Mouse (Mus musculus) neural tube, embryonic 15.5 days (tissue): ENCODE measurements around the gene Sytl3. TPM values are rescaled to one million over a fixed set of nuclear protein-coding genes. Genes with fewer than 3 reads are reported as not detected.
"Not testable (repeated sequence)": the region's sequence is repeated elsewhere in the genome, so short reads cannot be mapped to it uniquely, and the experiment has no call there.

Experiments
- ATAC-seq: fragments of 200-750 bp; cut with Nextera tagmentation; 2 replicates; pipeline ENCODE4 v1.8.0; 2017; ENCODE audit warnings: mild to moderate bottlenecking, moderate TSS enrichment, moderate library complexity; ENCODE audit not compliant: low FRiP score
- H3K27ac ChIP-seq: fragments of 300-500 bp; sonication (generic); replicated peaks from 2 replicates; pipeline ENCODE4 v1.5.1; 2015; ENCODE audit warnings: mild to moderate bottlenecking, inconsistent platforms
- H3K27me3 ChIP-seq: fragments of 300-500 bp; sonication (generic); replicated peaks from 2 replicates; pipeline ENCODE4 v1.6.1; 2015; ENCODE audit warnings: inconsistent platforms
- H3K36me3 ChIP-seq: fragments of 300-500 bp; sonication (generic); 2 replicates; pipeline ENCODE4 v1.6.1; 2015; ENCODE audit warnings: inconsistent platforms
- H3K4me1 ChIP-seq: fragments of 300-500 bp; sonication (generic); 2 replicates; pipeline ENCODE4 v1.6.1; 2015; ENCODE audit warnings: inconsistent platforms
- H3K4me2 ChIP-seq: fragments of 300-500 bp; sonication (generic); 2 replicates; pipeline ENCODE4 v1.6.1; 2015; ENCODE audit warnings: inconsistent platforms, mild to moderate bottlenecking, moderate library complexity
- H3K4me3 ChIP-seq: fragments of 300-500 bp; sonication (generic); replicated peaks from 2 replicates; pipeline ENCODE4 v1.5.1; 2015; ENCODE audit warnings: mild to moderate bottlenecking, inconsistent platforms
- H3K9ac ChIP-seq: fragments of 300-500 bp; sonication (generic); replicated peaks from 2 replicates; pipeline ENCODE4 v1.6.1; 2015; ENCODE audit warnings: mild to moderate bottlenecking, inconsistent platforms
- H3K9me3 ChIP-seq: fragments of 300-500 bp; sonication (generic); replicated peaks from 2 replicates; pipeline ENCODE4 v1.6.1; 2016; ENCODE audit warnings: inconsistent platforms
- WGBS: fragments of 180-500 bp; shearing (Covaris S2); methylation state at CpG from one replicate; pipeline ENCODE4 v1.1.7; 2015; ENCODE audit warnings: mixed read lengths; 5-methylcytosine and 5-hydroxymethylcytosine counted together
- polyA plus RNA-seq: library from polyadenylated mRNA; unstranded; fragments of >200 nt; fragmentation: Nextera tagmentation; extraction: Ambion mirVana; gene quantifications from 2 replicates; pipeline ENCODE4 v1.2.1, GENCODE M21; 2015

Sytl3 gene
- polyA plus RNA-seq, 1 experiment from 2014 or later, result 1.2 TPM

DNA sequence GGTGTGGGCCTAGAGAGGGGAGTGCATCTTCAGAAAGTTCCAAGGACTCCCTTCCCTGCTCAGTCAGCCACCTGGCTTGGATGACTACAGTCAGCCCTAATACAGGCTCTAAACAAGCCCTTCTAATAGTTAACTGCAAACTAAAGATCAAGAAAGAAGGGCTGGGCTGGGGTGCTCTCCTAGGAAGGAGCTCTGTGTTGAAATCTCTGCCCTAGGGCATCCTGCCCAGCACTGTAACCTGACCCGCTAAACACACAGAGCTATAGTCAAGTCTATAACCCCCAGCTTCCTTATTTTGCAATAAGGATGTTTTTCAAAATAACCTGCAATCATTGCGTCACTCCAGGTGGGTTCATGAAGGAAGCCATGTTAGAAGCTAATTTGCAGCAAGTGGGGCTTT lies 19.2 kb downstream of the Sytl3 start:
- H3K9ac ChIP-seq, H3K4me3 ChIP-seq, H3K4me1 ChIP-seq, H3K27me3 ChIP-seq, H3K36me3 ChIP-seq, H3K4me2 ChIP-seq, ATAC-seq, H3K27ac ChIP-seq, H3K9me3 ChIP-seq: not testable (repeated sequence)
- WGBS, result 100% methylated on average over 1 of the region's 2 CpGs

DNA sequence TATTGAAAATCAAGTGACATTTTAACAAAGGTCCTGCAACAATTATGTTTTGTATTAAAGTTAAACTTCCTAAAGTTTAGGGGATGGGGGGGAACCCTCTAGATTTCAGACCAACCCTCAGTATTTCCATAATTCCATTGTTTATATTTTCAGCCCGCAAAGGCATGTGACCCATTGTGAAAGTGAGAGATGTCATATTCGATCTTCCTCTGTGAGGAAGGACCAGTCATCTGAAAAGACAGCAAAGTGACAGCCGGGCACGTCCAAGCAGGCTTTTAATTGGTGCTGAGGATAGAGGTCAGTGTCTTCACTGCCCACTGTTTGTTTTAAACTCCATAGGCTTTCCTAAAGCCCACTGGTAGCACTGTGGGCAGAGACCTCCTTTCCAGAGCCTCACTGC lies 22.8 kb downstream of the Sytl3 start:
- H3K4me3 ChIP-seq, H3K27ac ChIP-seq, H3K27me3 ChIP-seq, H3K9ac ChIP-seq, H3K4me1 ChIP-seq, H3K36me3 ChIP-seq, ATAC-seq, H3K9me3 ChIP-seq, H3K4me2 ChIP-seq: not testable (repeated sequence)
- 88% methylated on average over 4 of the region's 4 CpGs for WGBS

DNA sequence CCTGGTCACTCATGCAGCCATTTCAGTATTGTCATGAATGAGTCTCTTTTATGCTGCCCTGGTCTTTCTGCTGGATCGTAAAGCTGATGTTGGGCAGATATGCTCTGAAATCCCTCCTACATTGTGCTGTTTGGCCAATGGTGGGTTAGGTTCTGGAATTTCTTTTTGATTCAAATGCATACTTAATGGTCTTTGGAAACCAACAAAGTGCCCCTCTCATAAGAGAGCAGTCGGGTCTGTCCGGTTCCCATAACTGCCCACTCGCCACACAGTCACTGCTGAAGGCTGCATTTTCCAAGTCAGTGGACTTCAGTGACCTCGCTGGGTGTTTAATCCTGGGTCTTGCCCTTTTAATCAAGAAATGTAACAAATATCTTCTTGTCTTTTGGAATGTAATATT lies 24.8 kb downstream of the Sytl3 start:
- ATAC-seq, H3K36me3 ChIP-seq, H3K27ac ChIP-seq, H3K27me3 ChIP-seq, H3K4me3 ChIP-seq, H3K4me1 ChIP-seq, H3K4me2 ChIP-seq, H3K9ac ChIP-seq, H3K9me3 ChIP-seq: not testable (repeated sequence)
- 100% methylated on average over 1 of the region's 5 CpGs for WGBS

DNA sequence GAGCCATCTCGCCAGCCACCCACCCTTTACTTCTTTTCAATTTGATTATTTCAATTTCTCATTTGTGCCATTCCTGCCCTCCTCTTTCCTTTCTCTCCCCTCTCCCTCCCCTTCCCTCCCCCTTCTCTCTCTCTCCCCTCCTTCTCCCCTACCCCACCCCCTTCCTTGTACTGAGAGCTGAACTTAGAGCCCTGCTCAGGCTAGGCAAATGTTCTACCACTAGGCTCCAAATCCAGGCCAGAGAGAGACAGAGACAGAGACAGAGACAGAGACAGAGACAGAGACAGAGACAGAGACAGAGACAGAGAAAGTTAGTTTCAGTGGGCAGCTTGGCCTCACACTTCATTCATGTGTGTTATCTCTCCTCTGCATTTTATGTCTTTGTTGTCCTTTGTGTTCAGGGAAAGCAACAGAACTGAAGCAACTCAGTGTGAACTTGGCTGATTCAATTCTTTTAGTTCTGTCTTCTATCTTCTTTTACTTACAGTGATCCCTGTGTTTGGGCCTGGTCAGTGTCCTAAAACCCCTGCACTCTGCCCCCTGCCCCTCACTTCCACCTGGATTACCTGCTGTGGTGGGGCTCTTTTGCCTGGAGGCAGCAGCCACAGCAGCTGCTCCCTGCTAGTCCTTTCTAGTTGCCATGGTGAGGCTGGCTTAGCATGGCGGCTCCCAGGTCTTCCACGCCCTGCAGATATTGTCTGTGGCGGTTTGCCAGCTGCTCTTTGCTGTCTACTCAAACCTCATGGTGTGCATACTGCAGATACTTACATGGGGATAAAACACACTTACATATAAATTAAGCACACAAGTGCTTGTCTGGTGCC lies 25.8 kb downstream of the Sytl3 start:
- WGBS, result no CpG with 5 or more reads among the region's 4 CpGs
- peak; percentile 82 for ATAC-seq
- H3K4me3 ChIP-seq, H3K9ac ChIP-seq, H3K4me2 ChIP-seq, H3K36me3 ChIP-seq, H3K27me3 ChIP-seq, H3K9me3 ChIP-seq, H3K4me1 ChIP-seq: not testable (repeated sequence)
- 0 out of 2 replicates have a peak overlapping the region, but pooled peaks have one; percentile 28 for H3K27ac ChIP-seq

DNA sequence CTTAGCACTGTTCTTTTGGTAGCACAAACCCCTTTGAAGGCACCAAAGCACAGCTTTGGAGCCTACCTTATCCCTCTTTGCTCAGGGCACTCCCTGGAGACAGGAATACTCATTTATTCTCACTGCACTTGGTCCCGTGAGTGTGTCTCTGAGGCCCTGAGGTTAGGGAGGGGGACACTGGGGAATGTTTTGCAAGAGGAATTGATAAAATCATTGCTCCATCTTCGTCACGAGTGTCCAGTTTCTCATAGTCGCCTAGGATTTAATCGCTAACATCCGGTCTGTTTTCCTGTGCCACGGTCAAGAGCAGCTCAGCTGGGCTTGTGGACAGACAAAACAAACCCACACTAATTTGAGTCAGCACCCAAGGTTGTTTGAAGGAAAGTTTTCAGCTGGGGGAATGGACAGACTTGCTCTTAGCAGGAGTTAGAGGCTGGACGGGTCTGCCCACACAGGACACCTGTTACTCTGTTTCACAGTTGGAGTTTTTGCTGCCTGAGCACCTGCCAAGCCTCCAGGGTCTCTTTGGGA lies 26.5 kb downstream of the Sytl3 start:
- not testable (repeated sequence) for H3K9me3 ChIP-seq, H3K4me3 ChIP-seq, H3K27ac ChIP-seq, H3K4me1 ChIP-seq, H3K9ac ChIP-seq, H3K4me2 ChIP-seq, H3K27me3 ChIP-seq, H3K36me3 ChIP-seq
- ATAC-seq, result peak; percentile 40
- WGBS, result 55% methylated on average over 5 of the region's 8 CpGs

DNA sequence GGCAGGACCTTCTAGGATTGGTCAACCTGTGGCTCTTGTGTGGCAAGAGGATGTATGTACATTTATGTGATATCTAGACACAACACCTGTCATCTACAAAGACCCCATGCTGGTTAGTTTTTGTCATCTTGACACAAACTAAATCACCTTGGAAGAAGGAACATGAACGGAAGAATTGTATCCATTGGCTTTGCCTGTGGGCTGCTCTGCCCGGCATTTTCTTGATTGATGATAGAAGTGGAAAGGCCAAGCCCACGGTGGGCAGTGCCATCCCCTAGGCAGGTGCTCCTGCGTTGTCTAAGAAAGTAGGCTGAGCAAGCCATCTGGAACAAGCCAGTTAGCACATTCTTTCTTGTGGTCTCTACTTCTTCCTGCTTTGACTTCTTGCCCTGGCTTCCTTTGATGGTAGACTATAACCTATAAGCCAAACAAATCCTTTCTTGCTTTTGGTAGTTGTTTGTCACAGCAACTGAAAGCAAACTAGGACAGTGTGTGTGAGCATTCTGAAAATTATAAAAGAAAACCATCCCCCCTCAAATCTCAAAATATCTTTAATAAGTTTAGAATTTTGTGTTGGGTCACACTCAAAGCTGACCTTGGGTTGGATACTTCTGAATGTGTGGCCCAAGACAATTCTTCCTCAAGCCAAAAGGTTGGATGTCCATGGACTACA lies 27.5 kb downstream of the Sytl3 start:
- H3K4me3 ChIP-seq, H3K36me3 ChIP-seq, H3K4me2 ChIP-seq, ATAC-seq, H3K27ac ChIP-seq, H3K9ac ChIP-seq, H3K9me3 ChIP-seq, H3K27me3 ChIP-seq, H3K4me1 ChIP-seq: not testable (repeated sequence)
- WGBS, result 79% methylated on average over 2 of the region's 4 CpGs

DNA sequence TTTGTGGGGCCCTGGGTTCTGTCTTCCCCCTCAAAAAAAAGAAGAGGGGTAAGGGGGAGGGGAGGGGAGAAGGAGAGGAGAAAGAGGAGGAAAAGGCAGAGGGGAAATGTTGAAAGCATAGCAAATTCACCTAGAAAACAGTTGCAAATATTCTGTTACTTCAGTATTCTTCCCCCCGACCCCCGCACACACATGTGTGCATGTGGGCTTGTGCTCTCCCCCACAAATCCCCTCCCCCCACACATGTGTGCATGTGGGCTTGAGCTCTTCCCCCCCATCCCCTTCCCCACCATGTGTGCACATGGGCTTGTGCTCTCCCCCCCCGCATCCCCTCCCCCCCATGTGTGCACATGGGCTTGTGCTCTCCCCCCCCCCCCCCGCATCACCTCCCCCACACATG lies 30.5 kb downstream of the Sytl3 start:
- 98% methylated on average over 3 of the region's 4 CpGs for WGBS
- ATAC-seq, result not testable (repeated sequence)

DNA sequence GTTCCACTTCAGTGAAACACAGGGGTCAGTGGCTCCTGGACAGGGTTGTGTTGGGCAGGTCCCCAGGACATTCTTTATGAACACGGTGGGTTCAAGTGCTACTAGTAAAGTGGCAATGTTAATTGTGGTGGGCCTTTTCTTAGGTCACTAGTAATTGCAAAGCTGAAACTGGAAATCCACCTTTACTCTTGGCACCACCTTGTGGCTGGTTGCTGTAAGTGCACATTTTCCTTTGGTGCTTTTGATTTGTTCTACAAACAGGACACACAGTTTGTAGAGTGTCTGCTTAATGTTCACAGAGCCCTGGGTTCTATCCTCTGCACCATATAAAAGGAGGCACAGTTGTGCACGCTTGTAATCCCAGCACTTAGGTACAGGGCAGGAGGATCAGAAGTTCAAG lies 32.7 kb downstream of the Sytl3 start:
- not testable (repeated sequence) for H3K9ac ChIP-seq, H3K27me3 ChIP-seq, H3K36me3 ChIP-seq, H3K9me3 ChIP-seq, H3K27ac ChIP-seq, H3K4me2 ChIP-seq, H3K4me1 ChIP-seq, ATAC-seq, H3K4me3 ChIP-seq
- WGBS, result 10% methylated on average over 2 of the region's 2 CpGs

More for the DNA sequence above, 30.5 kb downstream of the Sytl3 start:
- not testable (repeated sequence) for H3K4me2 ChIP-seq, H3K4me1 ChIP-seq, H3K27me3 ChIP-seq, H3K36me3 ChIP-seq, H3K9ac ChIP-seq, H3K27ac ChIP-seq, H3K9me3 ChIP-seq, H3K4me3 ChIP-seq

DNA sequence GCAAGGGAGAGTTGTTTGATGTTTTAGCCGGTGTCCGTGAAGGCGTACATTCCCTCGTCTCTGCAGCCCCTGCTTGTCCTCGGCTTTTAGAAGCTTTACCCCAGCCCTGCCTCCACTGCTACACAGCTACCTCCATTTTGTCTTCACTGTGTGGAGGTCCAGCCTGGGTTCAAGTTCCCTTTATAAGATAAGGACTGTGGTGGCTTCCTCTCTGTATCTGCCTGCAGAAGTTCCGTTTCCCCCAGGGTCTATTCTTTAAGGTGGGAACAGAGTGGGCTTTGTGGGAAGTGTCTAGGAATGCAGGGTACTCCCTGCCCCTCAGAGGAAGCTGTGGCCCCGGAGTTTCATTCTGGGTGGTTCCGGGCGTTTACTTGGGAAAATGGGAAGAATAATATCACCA lies 36.8 kb downstream of the Sytl3 start:
- whole genome bisulfite sequencing, result 86% methylated on average over 9 of the region's 9 CpGs
- H3K4me2 ChIP-seq, H3K27me3 ChIP-seq, H3K4me1 ChIP-seq, H3K4me3 ChIP-seq, H3K27ac ChIP-seq, H3K9ac ChIP-seq, H3K36me3 ChIP-seq, ATAC-seq, H3K9me3 ChIP-seq: not testable (repeated sequence)

DNA sequence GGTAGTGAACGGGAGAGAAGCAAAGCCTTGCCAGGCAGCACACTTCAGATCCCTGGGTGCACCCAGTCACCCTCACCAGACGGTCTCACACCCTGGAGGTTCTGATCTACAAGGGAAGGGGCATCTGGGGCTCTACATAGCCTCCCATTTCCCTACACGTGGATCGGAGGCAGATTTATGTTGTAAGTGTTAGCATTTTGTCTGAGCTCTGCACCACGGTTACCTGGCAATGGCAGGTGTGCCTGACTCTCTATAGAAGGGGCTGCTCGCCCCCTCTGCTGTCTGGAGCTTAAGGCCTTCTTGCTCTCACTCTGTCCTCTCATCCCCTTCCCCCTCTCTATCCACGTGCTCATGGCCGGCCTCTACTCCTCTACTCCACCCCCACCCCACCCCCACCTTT lies 37.6 kb downstream of the Sytl3 start:
- ATAC-seq, H3K4me1 ChIP-seq: not testable (repeated sequence)
- WGBS, result 61% methylated on average over 8 of the region's 8 CpGs

DNA sequence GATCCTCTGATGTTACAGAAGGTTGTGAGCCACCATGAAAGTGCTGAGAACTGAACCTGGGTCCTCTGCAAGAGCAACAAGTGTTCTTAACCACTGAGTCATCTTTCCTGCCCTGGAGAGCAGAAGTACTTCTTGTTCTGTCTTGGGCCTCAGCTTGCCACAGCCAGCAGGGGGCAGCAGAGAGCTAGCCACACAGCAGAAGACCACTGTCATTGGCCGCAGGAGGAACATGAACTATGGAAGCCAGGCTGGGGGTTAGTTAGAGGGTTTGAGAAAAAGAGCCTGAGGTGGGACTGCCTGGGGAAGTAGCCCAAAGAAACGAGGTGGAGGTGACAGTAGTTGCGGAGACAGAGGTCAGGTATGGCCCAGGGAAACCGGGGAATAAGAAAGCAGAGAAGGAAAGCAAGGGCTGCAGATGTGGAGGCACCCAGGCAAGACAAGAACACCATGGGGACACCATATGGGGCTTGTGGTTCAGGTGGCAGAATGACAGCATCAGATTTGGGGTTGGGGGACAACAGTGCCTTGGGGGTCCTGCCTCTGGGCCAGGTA lies 38.4 kb downstream of the Sytl3 start:
- H3K27ac ChIP-seq, H3K36me3 ChIP-seq, H3K4me3 ChIP-seq, H3K9me3 ChIP-seq, H3K9ac ChIP-seq, H3K4me1 ChIP-seq, H3K27me3 ChIP-seq, H3K4me2 ChIP-seq: not testable (repeated sequence)
- 40% methylated on average over 4 of the region's 4 CpGs for WGBS
- peak; percentile 55 for ATAC-seq

More for the DNA sequence above, 37.6 kb downstream of the Sytl3 start:
- not testable (repeated sequence) for H3K9me3 ChIP-seq, H3K27me3 ChIP-seq, H3K4me3 ChIP-seq, H3K36me3 ChIP-seq, H3K4me2 ChIP-seq, H3K9ac ChIP-seq, H3K27ac ChIP-seq

DNA sequence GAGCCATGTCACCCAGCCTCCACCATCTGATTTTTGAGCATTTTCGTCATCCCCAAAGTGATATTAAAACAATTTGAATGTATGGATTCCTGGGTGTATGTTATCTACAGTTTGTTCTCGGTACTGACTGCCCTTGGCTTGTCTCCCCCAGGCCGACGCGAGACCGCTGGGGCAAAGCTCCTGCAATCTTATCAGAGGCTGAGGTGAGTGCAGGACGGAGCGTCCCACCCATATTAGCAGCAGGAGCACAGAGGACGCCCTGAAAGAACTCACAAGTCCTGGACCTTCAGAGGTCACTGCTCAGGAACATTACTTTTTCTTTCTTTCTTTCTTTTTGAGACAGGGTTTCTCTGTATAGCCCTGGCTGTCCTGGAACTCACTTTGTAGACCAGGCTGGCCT lies 40.6 kb downstream of the Sytl3 start:
- H3K9me3 ChIP-seq, H3K4me1 ChIP-seq, H3K9ac ChIP-seq, H3K27ac ChIP-seq, H3K27me3 ChIP-seq, H3K4me2 ChIP-seq, H3K36me3 ChIP-seq, H3K4me3 ChIP-seq, ATAC-seq: not testable (repeated sequence)
- WGBS, result 92% methylated on average over 8 of the region's 9 CpGs
